Mouse (Mus musculus): ENCODE measurements around the gene Tsks. TPM values are rescaled to one million over a fixed set of nuclear protein-coding genes. Genes with fewer than 3 reads are reported as not detected.

Gene Tsks
- polyA plus RNA-seq, 1 experiment = not detected

DNA sequence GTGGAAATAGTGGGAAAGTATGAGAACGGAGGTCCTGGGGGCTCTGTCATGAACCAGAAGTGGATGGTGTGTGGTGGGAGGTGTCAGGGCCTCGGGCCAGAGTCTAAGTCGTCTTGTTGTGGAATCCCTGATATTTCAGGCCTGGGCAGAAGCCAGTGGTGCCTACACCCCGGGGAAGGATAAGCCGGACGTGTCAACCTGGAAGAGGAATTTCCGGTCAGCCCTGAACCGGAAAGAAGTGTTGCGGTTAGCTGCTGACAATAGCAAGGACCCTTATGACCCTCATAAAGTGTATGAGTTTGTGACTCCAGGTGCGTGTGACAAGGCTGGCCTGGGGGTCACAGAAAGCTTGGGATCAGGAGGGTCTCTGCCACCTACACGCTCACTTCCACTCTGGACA is 56.7 kb downstream of the Tsks start:
- 88% methylated on average over 11 of the region's 11 CpGs for WGBS
- TF ChIP-seq POLR2A (IDR thresholded peaks at IDR 0.05; ENCODE audit: borderline replicate concordance, control insufficient read depth, low read depth, low read length) (no peak), CTCF (IDR thresholded peaks at IDR 0.05; ENCODE audit: control insufficient read depth, insufficient read depth, low read length) (no peak)
- Histone ChIP-seq H3K27ac (ENCODE audit: control insufficient read depth, insufficient read depth, low read depth, low read length, poor library complexity) (no peak overlapping the region), H3K4me3 (replicated peaks; ENCODE audit: control insufficient read depth, low read depth, low read length) (no peak overlapping the region), H3K4me1 (ENCODE audit: control insufficient read depth, insufficient read depth, low read length) (peaks cover 4% of the 10 kb centered on the region; the same call in 1 of the 2 replicates)

DNA sequence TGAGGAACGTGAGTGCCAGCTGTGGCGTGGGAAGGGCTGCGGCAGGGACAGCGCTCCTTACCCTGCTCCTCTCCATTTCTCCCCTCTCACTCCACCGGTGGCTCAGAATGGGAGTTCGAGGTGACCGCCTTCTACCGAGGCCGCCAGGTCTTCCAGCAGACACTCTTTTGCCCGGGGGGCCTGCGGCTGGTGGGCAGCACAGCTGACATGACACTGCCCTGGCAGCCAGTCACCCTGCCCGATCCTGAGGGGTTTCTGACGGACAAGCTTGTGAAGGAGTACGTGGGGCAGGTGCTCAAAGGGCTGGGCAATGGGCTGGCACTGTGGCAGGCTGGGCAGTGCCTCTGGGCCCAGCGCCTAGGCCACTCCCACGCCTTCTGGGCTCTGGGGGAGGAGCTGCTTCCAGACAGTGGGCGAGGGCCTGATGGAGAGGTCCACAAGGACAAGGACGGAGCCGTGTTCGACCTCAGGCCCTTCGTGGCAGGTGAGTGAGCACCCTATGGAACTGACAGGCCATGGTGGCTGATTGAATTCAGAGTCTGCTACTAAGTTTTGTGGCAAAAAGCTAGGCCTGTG is 57.6 kb downstream of the Tsks start:
- TF ChIP-seq CTCF (IDR thresholded peaks at IDR 0.05; ENCODE audit: control insufficient read depth, insufficient read depth, low read length) (no peak), POLR2A (IDR thresholded peaks at IDR 0.05; ENCODE audit: borderline replicate concordance, control insufficient read depth, low read depth, low read length) (no peak)
- Histone ChIP-seq H3K4me1 (ENCODE audit: control insufficient read depth, insufficient read depth, low read length) (peaks cover 4% of the 10 kb centered on the region; the same call in 1 of the 2 replicates), H3K27ac (ENCODE audit: control insufficient read depth, insufficient read depth, low read depth, low read length, poor library complexity) (no peak overlapping the region), H3K4me3 (replicated peaks; ENCODE audit: control insufficient read depth, low read depth, low read length) (no peak overlapping the region)
- WGBS = 88% methylated on average over 21 of the region's 21 CpGs

DNA sequence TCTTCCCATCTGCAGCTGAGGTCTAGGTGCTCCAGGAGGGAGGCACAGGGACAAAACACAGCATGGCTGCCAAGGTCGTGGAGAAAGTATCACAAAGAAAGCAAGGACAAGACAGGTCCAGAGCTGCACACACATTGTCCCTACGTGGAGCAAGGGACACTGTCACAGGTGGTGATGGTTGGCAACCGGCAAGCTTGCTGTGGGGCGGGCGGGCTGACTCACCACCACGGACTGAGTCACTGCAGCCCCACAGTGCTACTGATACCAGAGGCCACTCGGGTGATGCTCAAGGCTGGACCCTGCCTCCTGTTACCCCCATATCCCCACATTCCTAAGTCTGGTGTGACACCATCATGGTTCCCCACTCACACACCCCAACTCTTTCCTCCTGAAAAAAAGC is 59.4 kb downstream of the Tsks start:
- H3K4me1 ChIP-seq (ENCODE audit: control insufficient read depth, insufficient read depth, low read length) = peaks cover 4% of the 10 kb centered on the region; the same call in 1 of the 2 replicates
- TF ChIP-seq POLR2A (IDR thresholded peaks at IDR 0.05; ENCODE audit: borderline replicate concordance, control insufficient read depth, low read depth, low read length) (no peak), CTCF (IDR thresholded peaks at IDR 0.05; ENCODE audit: control insufficient read depth, insufficient read depth, low read length) (no peak)
- H3K4me3 ChIP-seq (replicated peaks; ENCODE audit: control insufficient read depth, low read depth, low read length) = no peak overlapping the region

DNA sequence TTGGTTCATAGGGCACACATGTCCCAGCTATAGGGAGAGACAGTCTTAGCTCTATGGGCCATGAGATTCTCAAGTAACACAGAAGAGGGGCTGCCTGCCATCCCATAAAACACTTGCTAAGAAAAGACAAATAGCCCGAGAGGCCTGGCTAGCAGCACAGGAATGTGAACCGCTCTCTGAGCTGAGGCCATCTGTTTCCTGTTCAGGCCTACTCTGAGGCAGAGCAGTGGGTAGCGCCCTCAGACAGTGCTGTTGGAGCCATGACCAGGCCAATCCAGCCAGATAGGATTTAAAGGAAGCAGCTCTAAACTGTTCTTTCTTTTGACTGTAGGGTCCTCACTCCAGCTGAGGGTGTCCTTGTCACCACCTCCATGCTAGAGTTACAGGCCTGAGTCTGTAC is 61.5 kb downstream of the Tsks start:
- 47% methylated on average over 3 of the region's 3 CpGs for WGBS
- Histone ChIP-seq H3K4me1 (ENCODE audit: control insufficient read depth, insufficient read depth, low read length) (no peaks in the 10 kb centered on the region), H3K27ac (ENCODE audit: control insufficient read depth, insufficient read depth, low read depth, low read length, poor library complexity) (no peak overlapping the region), H3K4me3 (replicated peaks; ENCODE audit: control insufficient read depth, low read depth, low read length) (no peak overlapping the region)
- no peak for TF ChIP-seq CTCF (IDR thresholded peaks at IDR 0.05; ENCODE audit: control insufficient read depth, insufficient read depth, low read length)
- no peak for TF ChIP-seq POLR2A (IDR thresholded peaks at IDR 0.05; ENCODE audit: borderline replicate concordance, control insufficient read depth, low read depth, low read length)

More for the DNA sequence above, 59.4 kb downstream of the Tsks start:
- 70% methylated on average over 7 of the region's 7 CpGs for WGBS
- H3K27ac ChIP-seq (ENCODE audit: control insufficient read depth, insufficient read depth, low read depth, low read length, poor library complexity) = no peak overlapping the region

DNA sequence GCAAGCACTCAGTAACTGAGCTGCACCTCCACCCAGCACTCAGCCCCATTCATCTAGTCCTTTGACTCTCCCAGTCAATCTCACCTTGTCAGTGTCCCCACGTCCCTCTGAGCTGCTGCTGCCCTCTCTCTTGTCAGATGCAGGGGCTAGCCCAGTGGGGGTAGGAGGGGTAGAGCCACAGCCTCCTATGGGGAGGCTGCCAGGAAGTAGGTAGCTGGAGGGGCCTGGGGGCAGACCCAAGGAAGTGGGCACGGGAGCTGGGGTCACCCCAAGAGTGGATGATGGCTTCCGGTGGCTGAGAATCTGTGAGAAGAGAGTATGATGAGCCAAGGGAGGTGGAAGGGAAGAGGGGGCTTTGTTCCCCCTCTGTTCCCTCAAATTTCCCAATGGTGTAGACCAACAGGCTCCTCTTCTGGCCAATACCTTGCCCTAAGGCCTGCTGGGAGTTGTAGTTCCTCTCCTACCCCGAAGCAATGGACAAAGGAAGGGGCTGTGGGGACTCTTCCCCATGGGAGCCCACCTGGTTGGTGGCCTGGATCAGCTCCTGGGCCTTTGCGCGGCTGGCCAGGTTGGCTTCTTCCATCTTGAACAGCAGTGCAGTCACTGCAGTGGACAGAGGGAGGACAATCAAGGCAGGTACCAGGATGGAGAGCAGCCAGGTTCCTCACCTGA is 62.5 kb downstream of the Tsks start:
- 84% methylated on average over 6 of the region's 6 CpGs for WGBS
- TF ChIP-seq CTCF (IDR thresholded peaks at IDR 0.05; ENCODE audit: control insufficient read depth, insufficient read depth, low read length) (no peak), POLR2A (IDR thresholded peaks at IDR 0.05; ENCODE audit: borderline replicate concordance, control insufficient read depth, low read depth, low read length) (no peak)
- no peaks in the 10 kb centered on the region for H3K4me1 ChIP-seq (ENCODE audit: control insufficient read depth, insufficient read depth, low read length)
- no peak overlapping the region for H3K4me3 ChIP-seq (replicated peaks; ENCODE audit: control insufficient read depth, low read depth, low read length)
- no peak overlapping the region for H3K27ac ChIP-seq (ENCODE audit: control insufficient read depth, insufficient read depth, low read depth, low read length, poor library complexity)

DNA sequence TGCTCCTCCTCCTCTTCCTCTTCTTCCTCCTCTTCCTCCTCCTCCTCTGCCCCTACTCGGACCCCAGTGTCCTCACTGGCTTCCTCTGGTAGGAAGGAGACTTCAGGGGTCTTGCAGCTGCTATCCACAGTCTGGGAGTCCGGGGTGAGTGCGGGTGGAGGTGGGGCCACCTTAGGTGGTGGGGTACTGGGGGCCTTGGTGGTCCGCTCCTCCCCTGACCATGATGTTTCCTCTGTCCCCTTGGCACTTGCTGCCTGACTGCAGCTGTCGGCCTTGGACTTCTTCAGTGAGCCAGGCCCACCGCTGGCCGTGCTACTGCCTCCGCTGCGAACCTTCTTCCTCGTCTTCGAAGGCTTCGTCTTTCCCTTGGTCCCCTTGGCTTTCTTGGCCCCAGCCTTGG is 63.5 kb downstream of the Tsks start:
- no peak overlapping the region for H3K27ac ChIP-seq (ENCODE audit: control insufficient read depth, insufficient read depth, low read depth, low read length, poor library complexity)
- 90% methylated on average over 12 of the region's 12 CpGs for WGBS
- no peaks in the 10 kb centered on the region for H3K4me1 ChIP-seq (ENCODE audit: control insufficient read depth, insufficient read depth, low read length)
- TF ChIP-seq POLR2A (IDR thresholded peaks at IDR 0.05; ENCODE audit: borderline replicate concordance, control insufficient read depth, low read depth, low read length) (no peak), CTCF (IDR thresholded peaks at IDR 0.05; ENCODE audit: control insufficient read depth, insufficient read depth, low read length) (no peak)
- no peak overlapping the region for H3K4me3 ChIP-seq (replicated peaks; ENCODE audit: control insufficient read depth, low read depth, low read length)

DNA sequence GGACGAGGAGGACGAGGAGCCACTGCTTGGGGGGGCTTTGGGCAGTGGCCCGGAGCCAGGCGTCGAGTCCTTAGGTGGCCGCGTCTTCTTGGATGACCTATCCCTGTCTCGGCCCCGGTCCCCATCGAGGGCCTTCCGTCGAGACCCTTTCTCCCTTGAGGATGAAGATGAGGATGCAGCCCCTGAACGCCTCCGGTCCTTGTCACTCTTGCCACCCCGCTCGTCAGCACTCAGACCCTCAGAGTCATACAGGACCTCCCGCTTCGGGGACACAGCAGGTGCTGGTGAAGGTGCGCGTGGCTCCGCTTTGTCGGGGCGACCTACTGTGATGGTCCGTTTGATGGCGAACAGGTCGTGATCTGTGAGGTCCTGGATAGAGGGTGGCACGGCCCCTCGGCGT is 64.1 kb downstream of the Tsks start:
- no peak for TF ChIP-seq CTCF (IDR thresholded peaks at IDR 0.05; ENCODE audit: control insufficient read depth, insufficient read depth, low read length)
- no peak for TF ChIP-seq POLR2A (IDR thresholded peaks at IDR 0.05; ENCODE audit: borderline replicate concordance, control insufficient read depth, low read depth, low read length)
- H3K4me1 ChIP-seq (ENCODE audit: control insufficient read depth, insufficient read depth, low read length) = no peaks in the 10 kb centered on the region
- 96% methylated on average over 29 of the region's 29 CpGs for WGBS
- H3K27ac ChIP-seq (ENCODE audit: control insufficient read depth, insufficient read depth, low read depth, low read length, poor library complexity) = no peak overlapping the region
- H3K4me3 ChIP-seq (replicated peaks; ENCODE audit: control insufficient read depth, low read depth, low read length) = no peak overlapping the region

Other genes starting within 250 kb of the Tsks start
- gene Izumo2, start 234.5 kb upstream of the Tsks start, polyA plus RNA-seq (2011; ENCODE audit: insufficient read depth, insufficient read length, low replicate concordance, missing spikeins) = not detected in 2 replicates
- gene Vrk3, start 194.8 kb upstream of the Tsks start, polyA plus RNA-seq (2011; ENCODE audit: insufficient read depth, insufficient read length, low replicate concordance, missing spikeins) = 21.6 and 33.6 TPM in 2 replicates
- gene Zfp473, start 192.2 kb upstream of the Tsks start, polyA plus RNA-seq (2011; ENCODE audit: insufficient read depth, insufficient read length, low replicate concordance, missing spikeins) = 0.99 and 2.3 TPM in 2 replicates
- 24.0 and 44.7 TPM in 2 replicates for gene Nup62, start 127.1 kb upstream of the Tsks start, polyA plus RNA-seq (2011; ENCODE audit: insufficient read depth, insufficient read length, low replicate concordance, missing spikeins)
- 4.2 and 24.8 TPM in 2 replicates for gene Il4i1, start 126.8 kb upstream of the Tsks start, polyA plus RNA-seq (2011; ENCODE audit: insufficient read depth, insufficient read length, low replicate concordance, missing spikeins)
- 24.5 and 32.7 TPM in 2 replicates for gene Atf5, start 126.5 kb upstream of the Tsks start, polyA plus RNA-seq (2011; ENCODE audit: insufficient read depth, insufficient read length, low replicate concordance, missing spikeins)
- gene Akt1s1, start 94.2 kb upstream of the Tsks start, polyA plus RNA-seq (2011; ENCODE audit: insufficient read depth, insufficient read length, low replicate concordance, missing spikeins) = 28.2 and 48.0 TPM in 2 replicates
- gene Tbc1d17, start 94.1 kb upstream of the Tsks start, polyA plus RNA-seq (2011; ENCODE audit: insufficient read depth, insufficient read length, low replicate concordance, missing spikeins) = 24.5 and 49.2 TPM in 2 replicates
- gene Pnkp, start 86.1 kb upstream of the Tsks start, polyA plus RNA-seq (2011; ENCODE audit: insufficient read depth, insufficient read length, low replicate concordance, missing spikeins) = 97.5 and 261 TPM in 2 replicates
- 51.3 and 96.4 TPM in 2 replicates for gene Ptov1, start 73.4 kb upstream of the Tsks start, polyA plus RNA-seq (2011; ENCODE audit: insufficient read depth, insufficient read length, low replicate concordance, missing spikeins)
- 14.6 and 25.4 TPM in 2 replicates for gene Med25, start 50.5 kb upstream of the Tsks start, polyA plus RNA-seq (2011; ENCODE audit: insufficient read depth, insufficient read length, low replicate concordance, missing spikeins)
- gene Fuz, start 47.1 kb upstream of the Tsks start, polyA plus RNA-seq (2011; ENCODE audit: insufficient read depth, insufficient read length, low replicate concordance, missing spikeins) = 7.0 and 21.8 TPM in 2 replicates
- 43.5 and 60.3 TPM in 2 replicates for gene Ap2a1, start 13.7 kb upstream of the Tsks start, polyA plus RNA-seq (2011; ENCODE audit: insufficient read depth, insufficient read length, low replicate concordance, missing spikeins)
- 6.5 TPM in 2 replicates for gene Cpt1c, start 31.6 kb downstream of the Tsks start, polyA plus RNA-seq (2011; ENCODE audit: insufficient read depth, insufficient read length, low replicate concordance, missing spikeins)
- 192 and 337 TPM in 2 replicates for gene Prmt1, start 43.4 kb downstream of the Tsks start, polyA plus RNA-seq (2011; ENCODE audit: insufficient read depth, insufficient read length, low replicate concordance, missing spikeins)
- 71.4 and 165 TPM in 2 replicates for gene Irf3, start 54.4 kb downstream of the Tsks start, polyA plus RNA-seq (2011; ENCODE audit: insufficient read depth, insufficient read length, low replicate concordance, missing spikeins)
- 28.9 and 40.8 TPM in 2 replicates for gene Bcl2l12, start 55.5 kb downstream of the Tsks start, polyA plus RNA-seq (2011; ENCODE audit: insufficient read depth, insufficient read length, low replicate concordance, missing spikeins)
- gene Scaf1, start 73.2 kb downstream of the Tsks start, polyA plus RNA-seq (2011; ENCODE audit: insufficient read depth, insufficient read length, low replicate concordance, missing spikeins) = 45.6 and 72.1 TPM in 2 replicates
- gene Rras, start 74.8 kb downstream of the Tsks start, polyA plus RNA-seq (2011; ENCODE audit: insufficient read depth, insufficient read length, low replicate concordance, missing spikeins) = 11.0 and 14.9 TPM in 2 replicates
- 8.6 and 14.3 TPM in 2 replicates for gene Prr12, start 109.7 kb downstream of the Tsks start, polyA plus RNA-seq (2011; ENCODE audit: insufficient read depth, insufficient read length, low replicate concordance, missing spikeins)
- 31.8 and 44.8 TPM in 2 replicates for gene Nosip, start 119.2 kb downstream of the Tsks start, polyA plus RNA-seq (2011; ENCODE audit: insufficient read depth, insufficient read length, low replicate concordance, missing spikeins)
- 13.8 and 18.2 TPM in 2 replicates for gene Prrg2, start 119.5 kb downstream of the Tsks start, polyA plus RNA-seq (2011; ENCODE audit: insufficient read depth, insufficient read length, low replicate concordance, missing spikeins)
- 10.6 and 16.0 TPM in 2 replicates for gene Rcn3, start 149.0 kb downstream of the Tsks start, polyA plus RNA-seq (2011; ENCODE audit: insufficient read depth, insufficient read length, low replicate concordance, missing spikeins)
- gene Fcgrt, start 160.6 kb downstream of the Tsks start, polyA plus RNA-seq (2011; ENCODE audit: insufficient read depth, insufficient read length, low replicate concordance, missing spikeins) = 13.9 and 19.1 TPM in 2 replicates
- gene Rps11, start 181.2 kb downstream of the Tsks start, polyA plus RNA-seq (2011; ENCODE audit: insufficient read depth, insufficient read length, low replicate concordance, missing spikeins) = 982 and 1,240 TPM in 2 replicates
- 2,527 and 4,441 TPM in 2 replicates for gene Rpl13a, start 185.6 kb downstream of the Tsks start, polyA plus RNA-seq (2011; ENCODE audit: insufficient read depth, insufficient read length, low replicate concordance, missing spikeins)
- not detected in 2 replicates for gene Gm45713, start 193.0 kb downstream of the Tsks start, polyA plus RNA-seq (2011; ENCODE audit: insufficient read depth, insufficient read length, low replicate concordance, missing spikeins)
- 32.5 and 85.0 TPM in 2 replicates for gene Flt3l, start 193.2 kb downstream of the Tsks start, polyA plus RNA-seq (2011; ENCODE audit: insufficient read depth, insufficient read length, low replicate concordance, missing spikeins)
- gene Pih1d1, start 211.1 kb downstream of the Tsks start, polyA plus RNA-seq (2011; ENCODE audit: insufficient read depth, insufficient read length, low replicate concordance, missing spikeins) = 39.2 and 92.4 TPM in 2 replicates
- gene Aldh16a1, start 211.4 kb downstream of the Tsks start, polyA plus RNA-seq (2011; ENCODE audit: insufficient read depth, insufficient read length, low replicate concordance, missing spikeins) = 49.6 and 113 TPM in 2 replicates
- gene Slc17a7, start 220.7 kb downstream of the Tsks start, polyA plus RNA-seq (2011; ENCODE audit: insufficient read depth, insufficient read length, low replicate concordance, missing spikeins) = 1.3 TPM in 1 of 2 replicates, not detected in the other
- gene Gfy, start 236.4 kb downstream of the Tsks start, polyA plus RNA-seq (2011; ENCODE audit: insufficient read depth, insufficient read length, low replicate concordance, missing spikeins) = 1.2 TPM in 1 of 2 replicates, not detected in the other
- not detected in 2 replicates for gene Pth2, start 237.8 kb downstream of the Tsks start, polyA plus RNA-seq (2011; ENCODE audit: insufficient read depth, insufficient read length, low replicate concordance, missing spikeins)

All from bone marrow, adult 2 months (tissue).